Mouse (Mus musculus): Measurements from ENCODE around the gene S100a6. TPM values are rescaled to one million over a fixed set of nuclear protein-coding genes. Genes with fewer than 3 reads are reported as not detected.

The S100a6 gene
- total RNA-seq, 1 experiment: 912 TPM

- Histone ChIP-seq H3K9me3 (ENCODE audit: control insufficient read depth, insufficient read depth, low read depth, low read length) (no peaks in the 10 kb centered on the region), H3K4me1 (ENCODE audit: control insufficient read depth in 2 of 2, insufficient read depth in 2 of 2, low read length in 2 of 2, poor library complexity in 1 of 2) (peaks cover 3 to 15% of the 10 kb centered on the region in 2 experiments; a peak in 1 of 4 replicates), H3K9ac (ENCODE audit: insufficient read depth, low read depth, low read length, poor library complexity, severe bottlenecking) (no peak overlapping the region), H3K4me3 (ENCODE audit: insufficient read depth in 1 of 2, low read depth in 1 of 2, low read length in 2 of 2, poor library complexity in 1 of 2, severe bottlenecking in 1 of 2) (no peak overlapping the region), H3K36me3 (ENCODE audit: control insufficient read depth, insufficient read depth, low read length, poor library complexity, severe bottlenecking) (no peaks in the 10 kb centered on the region), H3K27ac (ENCODE audit: insufficient read depth, low read depth, low read length, poor library complexity, severe bottlenecking) (no peak overlapping the region)
- peak; percentile 76; the same call in 1 of the 2 replicates for TF ChIP-seq ZC3H11A (IDR thresholded peaks at IDR 0.05; ENCODE audit: borderline replicate concordance, low read depth, low read length)
- TF ChIP-seq ZNF384 (IDR thresholded peaks at IDR 0.05; ENCODE audit: low read depth, low read length): no peak
- peak; percentile 73 for DNase-seq (ENCODE audit: low read depth, low spot score)
- in situ Hi-C loops (cut with MboI; ENCODE audit: low sequenced_read_pairs in 2 of 2, unreplicated experiment in 2 of 2): no loop called here
These were observed 27.1 kb upstream of the S100a6 start for GRCm38 (mm10) chr3:90585595-90585994.

- Histone ChIP-seq H3K36me3 (ENCODE audit: control insufficient read depth, insufficient read depth, low read length, poor library complexity, severe bottlenecking) (no peaks in the 10 kb centered on the region), H3K4me1 (ENCODE audit: control insufficient read depth in 2 of 2, insufficient read depth in 2 of 2, low read length in 2 of 2, poor library complexity in 1 of 2) (peaks cover 3 to 15% of the 10 kb centered on the region in 2 experiments; a peak in 1 of 4 replicates), H3K27ac (ENCODE audit: insufficient read depth, low read depth, low read length, poor library complexity, severe bottlenecking) (no peak overlapping the region), H3K9ac (ENCODE audit: insufficient read depth, low read depth, low read length, poor library complexity, severe bottlenecking) (no peak overlapping the region), H3K4me3 (ENCODE audit: insufficient read depth in 1 of 2, low read depth in 1 of 2, low read length in 2 of 2, poor library complexity in 1 of 2, severe bottlenecking in 1 of 2) (no peak overlapping the region), H3K9me3 (ENCODE audit: control insufficient read depth, insufficient read depth, low read depth, low read length) (no peaks in the 10 kb centered on the region)
- in situ Hi-C loops (cut with MboI; ENCODE audit: low sequenced_read_pairs in 2 of 2, unreplicated experiment in 2 of 2): no loop called here
- TF ChIP-seq CHD2 (IDR thresholded peaks at IDR 0.05; ENCODE audit: low read depth, low read length) (no peak), ZNF384 (IDR thresholded peaks at IDR 0.05; ENCODE audit: low read depth, low read length) (no peak), MAFK (IDR thresholded peaks at IDR 0.05; ENCODE audit: insufficient read depth, low read depth, low read length) (no peak), ZC3H11A (IDR thresholded peaks at IDR 0.05; ENCODE audit: borderline replicate concordance, low read depth, low read length) (no peak), HCFC1 (IDR thresholded peaks at IDR 0.05; ENCODE audit: borderline replicate concordance, insufficient read depth, low read length) (no peak)
- no peak for DNase-seq (ENCODE audit: low read depth, low spot score)
These were observed 26.6 kb upstream of the S100a6 start for GRCm38 (mm10) chr3:90586016-90586643.

GRCm38 (mm10) chr3:90586906-90587305 is 25.8 kb upstream of the S100a6 start:
- Histone ChIP-seq H3K9me3 (ENCODE audit: control insufficient read depth, insufficient read depth, low read depth, low read length) (no peaks in the 10 kb centered on the region), H3K4me1 (ENCODE audit: control insufficient read depth in 2 of 2, insufficient read depth in 2 of 2, low read length in 2 of 2, poor library complexity in 1 of 2) (peaks cover 3 to 15% of the 10 kb centered on the region in 2 experiments; a peak in 1 of 4 replicates), H3K27ac (ENCODE audit: insufficient read depth, low read depth, low read length, poor library complexity, severe bottlenecking) (no peak overlapping the region), H3K36me3 (ENCODE audit: control insufficient read depth, insufficient read depth, low read length, poor library complexity, severe bottlenecking) (no peaks in the 10 kb centered on the region), H3K4me3 (ENCODE audit: insufficient read depth in 1 of 2, low read depth in 1 of 2, low read length in 2 of 2, poor library complexity in 1 of 2, severe bottlenecking in 1 of 2) (no peak overlapping the region), H3K9ac (ENCODE audit: insufficient read depth, low read depth, low read length, poor library complexity, severe bottlenecking) (no peak overlapping the region)
- TF ChIP-seq MAFK (IDR thresholded peaks at IDR 0.05; ENCODE audit: insufficient read depth, low read depth, low read length) (no peak), ZC3H11A (IDR thresholded peaks at IDR 0.05; ENCODE audit: borderline replicate concordance, low read depth, low read length) (no peak), HCFC1 (IDR thresholded peaks at IDR 0.05; ENCODE audit: borderline replicate concordance, insufficient read depth, low read length) (no peak), CHD2 (IDR thresholded peaks at IDR 0.05; ENCODE audit: low read depth, low read length) (no peak), ZNF384 (IDR thresholded peaks at IDR 0.05; ENCODE audit: low read depth, low read length) (no peak)
- DNase-seq (ENCODE audit: low read depth, low spot score): peak; percentile 58
- in situ Hi-C loops (cut with MboI; ENCODE audit: low sequenced_read_pairs in 2 of 2, unreplicated experiment in 2 of 2): no loop called here

GRCm38 (mm10) chr3:90587361-90588101 is 25.2 kb upstream of the S100a6 start:
- no peak overlapping the region for H3K4me3 ChIP-seq (ENCODE audit: insufficient read depth in 1 of 2, low read depth in 1 of 2, low read length in 2 of 2, poor library complexity in 1 of 2, severe bottlenecking in 1 of 2)
- TF ChIP-seq MAFK (IDR thresholded peaks at IDR 0.05; ENCODE audit: insufficient read depth, low read depth, low read length): no peak
- TF ChIP-seq HCFC1 (IDR thresholded peaks at IDR 0.05; ENCODE audit: borderline replicate concordance, insufficient read depth, low read length): no peak
- no peak for TF ChIP-seq CHD2 (IDR thresholded peaks at IDR 0.05; ENCODE audit: low read depth, low read length)
- no peak for TF ChIP-seq ZC3H11A (IDR thresholded peaks at IDR 0.05; ENCODE audit: borderline replicate concordance, low read depth, low read length)
- TF ChIP-seq ZNF384 (IDR thresholded peaks at IDR 0.05; ENCODE audit: low read depth, low read length): no peak
- DNase-seq (ENCODE audit: low read depth, low spot score): no peak
- H3K9me3 ChIP-seq (ENCODE audit: control insufficient read depth, insufficient read depth, low read depth, low read length): no peaks in the 10 kb centered on the region
- peaks cover 3 to 15% of the 10 kb centered on the region in 2 experiments; a peak in 1 of 4 replicates for H3K4me1 ChIP-seq (ENCODE audit: control insufficient read depth in 2 of 2, insufficient read depth in 2 of 2, low read length in 2 of 2, poor library complexity in 1 of 2)
- H3K9ac ChIP-seq (ENCODE audit: insufficient read depth, low read depth, low read length, poor library complexity, severe bottlenecking): no peak overlapping the region
- H3K36me3 ChIP-seq (ENCODE audit: control insufficient read depth, insufficient read depth, low read length, poor library complexity, severe bottlenecking): no peaks in the 10 kb centered on the region
- in situ Hi-C loops (cut with MboI; ENCODE audit: low sequenced_read_pairs in 2 of 2, unreplicated experiment in 2 of 2): no loop called here
- no peak overlapping the region for H3K27ac ChIP-seq (ENCODE audit: insufficient read depth, low read depth, low read length, poor library complexity, severe bottlenecking)

Measured in ES-E14 (cell line).